Mouse (Mus musculus) ES-E14 (cell line): Measurements from ENCODE around the gene Vwa1. TPM values are rescaled to one million over a fixed set of nuclear protein-coding genes. Genes with fewer than 3 reads are reported as not detected.

ENCODE experiments used
- DNase-seq: peaks from one replicate; pipeline ENCODE4 v3.0.0-alpha.2; 2013; ENCODE audit warnings: low read depth, low spot score
- H3K27ac ChIP-seq: 2 replicates; pipeline ENCODE4 v1.5.1; 2012; ENCODE audit warnings: low read depth, mild to moderate bottlenecking, low read length, moderate library complexity, mixed read lengths; ENCODE audit not compliant: poor library complexity, insufficient read depth, severe bottlenecking
- H3K36me3 ChIP-seq: 2 replicates; pipeline ENCODE4 v1.6.1; 2012; ENCODE audit warnings: mild to moderate bottlenecking, low read length, moderate library complexity, mixed read lengths; ENCODE audit not compliant: control insufficient read depth, poor library complexity, insufficient read depth, severe bottlenecking
- H3K4me1 ChIP-seq, 2 experiments: fragments of 150-350 bp in 1 of 2; sonication (generic) in 1 of 2; 2 replicates each; pipeline ENCODE4 v1.6.1; 2012; ENCODE audit warnings: low read length in 2 of 2, mild to moderate bottlenecking in 1 of 2, mixed read lengths in 1 of 2; ENCODE audit not compliant: control insufficient read depth in 2 of 2, insufficient read depth in 2 of 2, poor library complexity in 1 of 2
- H3K4me3 ChIP-seq, 2 experiments: fragments of 150-350 bp in 1 of 2; sonication (generic) in 1 of 2; 2 replicates each; pipeline ENCODE4 v1.5.1; 2012; ENCODE audit warnings: low read length in 2 of 2, low read depth in 1 of 2, mild to moderate bottlenecking in 1 of 2, mixed read lengths in 1 of 2; ENCODE audit not compliant: insufficient read depth in 1 of 2, poor library complexity in 1 of 2, severe bottlenecking in 1 of 2
- H3K9ac ChIP-seq: 2 replicates; pipeline ENCODE4 v1.6.1; 2012; ENCODE audit warnings: low read depth, mild to moderate bottlenecking, low read length, mixed read lengths; ENCODE audit not compliant: poor library complexity, insufficient read depth, severe bottlenecking
- H3K9me3 ChIP-seq: fragments of 150-350 bp; sonication (generic); 2 replicates; pipeline ENCODE4 v1.6.1; 2012; ENCODE audit warnings: low read depth, mild to moderate bottlenecking, low read length; ENCODE audit not compliant: control insufficient read depth, insufficient read depth
- CHD2 ChIP-seq: IDR thresholded peaks from 2 replicates; pipeline ENCODE4 v1.6.1; 2014; ENCODE audit warnings: mild to moderate bottlenecking, low read depth, low read length, inconsistent platforms
- HCFC1 ChIP-seq: IDR thresholded peaks from 2 replicates; pipeline ENCODE4 v1.6.1; 2012; ENCODE audit warnings: low read length, inconsistent platforms, borderline replicate concordance; ENCODE audit not compliant: insufficient read depth
- MAFK ChIP-seq: IDR thresholded peaks from 2 replicates; pipeline ENCODE4 v1.6.1; 2014; ENCODE audit warnings: mild to moderate bottlenecking, low read depth, low read length, inconsistent platforms; ENCODE audit not compliant: insufficient read depth
- ZC3H11A ChIP-seq: IDR thresholded peaks from 2 replicates; pipeline ENCODE4 v1.6.1; 2012; ENCODE audit warnings: low read depth, mild to moderate bottlenecking, inconsistent platforms, low read length, borderline replicate concordance
- ZNF384 ChIP-seq: IDR thresholded peaks from 2 replicates; pipeline ENCODE4 v1.6.1; 2012; ENCODE audit warnings: low read depth, low read length, inconsistent platforms
- in situ Hi-C, 2 experiments: fragments of 600-800 bp; cut with MboI; formaldehyde crosslinking; loops; one replicate each; pipeline ENCODE4 v1.15.1; 2025; ENCODE audit warnings: low sequenced_read_pairs in 2 of 2, inconsistent platforms in 1 of 2; ENCODE audit not compliant: unreplicated experiment in 2 of 2
- total RNA-seq: library from RNA; depleted of rRNA; stranded (reverse); fragments of 300-350 nt; gene quantifications from 2 replicates; pipeline ENCODE4 v1.2.3, GENCODE M21; 2012; rRNA removed

The Vwa1 gene
- total RNA-seq, result 4.6 and 10.6 TPM in 2 replicates

- in situ Hi-C loops, result no loop called here
- Histone ChIP-seq H3K9me3 (no peaks in the 10 kb centered on the region), H3K36me3 (no peaks in the 10 kb centered on the region), H3K27ac (no peak within 1 kb of the TSS), H3K4me3 (peak within 1 kb of the TSS; percentile 49 to 57), H3K9ac (0 out of 2 replicates have a peak within 1 kb of the TSS, but pooled peaks have one; percentile 9), H3K4me1 (peaks cover 9 to 22% of the 10 kb centered on the region in 2 experiments; a peak in 3 of 4 replicates)
- DNase-seq, result peak; percentile 78
- no peak for TF ChIP-seq MAFK
- no peak for TF ChIP-seq ZNF384
- TF ChIP-seq ZC3H11A, result no peak
- no peak for TF ChIP-seq CHD2
- no peak for TF ChIP-seq HCFC1
These were observed at the start of gene Vwa1 for GRCm38 (mm10) chr4:155774280-155774754. Gene Vwa1 (minus strand): TSS chr4:155774698.

- DNase-seq, result no peak
- H3K9me3 ChIP-seq, result no peaks in the 10 kb centered on the region
- TF ChIP-seq HCFC1 (no peak), MAFK (no peak), ZNF384 (no peak), ZC3H11A (no peak), CHD2 (no peak)
- no peak overlapping the region for H3K9ac ChIP-seq
- H3K4me3 ChIP-seq, result no peak overlapping the region
- H3K36me3 ChIP-seq, result peaks cover 42% of the 10 kb centered on the region
- in situ Hi-C loops, result no loop called here
- no peaks in the 10 kb centered on the region for H3K4me1 ChIP-seq
- no peak overlapping the region for H3K27ac ChIP-seq
These were observed 48.9 kb upstream of the Vwa1 start for GRCm38 (mm10) chr4:155823443-155823842.

- H3K4me1 ChIP-seq, result peaks cover 0 to 2% of the 10 kb centered on the region in 2 experiments; a peak in 1 of 4 replicates
- TF ChIP-seq ZNF384, result peak; percentile 45
- TF ChIP-seq HCFC1, result no peak
- H3K27ac ChIP-seq, result no peak overlapping the region; the same call in 1 of the 2 replicates
- H3K9ac ChIP-seq, result no peak overlapping the region
- in situ Hi-C loops, result no loop called here
- no peak overlapping the region for H3K4me3 ChIP-seq
- no peak for DNase-seq
- H3K9me3 ChIP-seq, result no peaks in the 10 kb centered on the region
- peaks cover 55% of the 10 kb centered on the region for H3K36me3 ChIP-seq
These were observed 46.5 kb upstream of the Vwa1 start for GRCm38 (mm10) chr4:155821025-155821424.

- Histone ChIP-seq H3K9ac (no peak overlapping the region), H3K36me3 (peaks cover 50% of the 10 kb centered on the region)
- in situ Hi-C loops, result no loop called here
These were observed 43.0 kb upstream of the Vwa1 start for GRCm38 (mm10) chr4:155817533-155817932.

GRCm38 (mm10) chr4:155812665-155813181, 38.2 kb upstream of the Vwa1 start:
- in situ Hi-C loops, result no loop called here
- TF ChIP-seq CHD2 (peak; percentile 89), ZNF384 (no peak)

More at GRCm38 (mm10) chr4:155817533-155817932, 43.0 kb upstream of the Vwa1 start:
- no peak overlapping the region for H3K4me3 ChIP-seq
- no peak for TF ChIP-seq HCFC1
- TF ChIP-seq ZC3H11A, result no peak
- TF ChIP-seq CHD2, result no peak
- TF ChIP-seq ZNF384, result no peak
- TF ChIP-seq MAFK, result no peak
- no peak for DNase-seq
- peaks cover 0 to 2% of the 10 kb centered on the region in 2 experiments; a peak in 1 of 4 replicates for H3K4me1 ChIP-seq
- H3K9me3 ChIP-seq, result no peaks in the 10 kb centered on the region
- H3K27ac ChIP-seq, result no peak overlapping the region

More at GRCm38 (mm10) chr4:155812665-155813181, 38.2 kb upstream of the Vwa1 start:
- Histone ChIP-seq H3K9me3 (no peaks in the 10 kb centered on the region), H3K36me3 (peaks cover 28% of the 10 kb centered on the region), H3K4me3 (peak overlapping the region; percentile 96 to 97), H3K4me1 (peaks cover 0 to 3% of the 10 kb centered on the region in 2 experiments; a peak in 2 of 4 replicates), H3K9ac (peak overlapping the region; percentile 99), H3K27ac (peak overlapping the region; percentile 93)
- peak; percentile 39 for DNase-seq
